Mouse (Mus musculus) olfactory bulb, adult 2 months (tissue): ENCODE measurements at regions not wholly inside any gene's neighbourhood (a gene's known extent, or its start where the extent isn't known, plus 50 kb on each side); places are given as distances from the start of the nearest gene placed in this dataset.

Experiments
- H3K27ac ChIP-seq: fragments of 200-500 bp; 2 replicates; pipeline ENCODE4 v1.5.1; 2012; ENCODE audit warnings: low read depth, low read length; ENCODE audit not compliant: insufficient read depth
- H3K4me1 ChIP-seq: fragments of 200-500 bp; 2 replicates; pipeline ENCODE4 v1.6.1; 2012; ENCODE audit warnings: low read length; ENCODE audit not compliant: control insufficient read depth, insufficient read depth
- H3K4me3 ChIP-seq: fragments of 200-500 bp; 2 replicates; pipeline ENCODE4 v1.5.1; 2012; ENCODE audit warnings: mild to moderate bottlenecking, low read depth, low read length, moderate library complexity; ENCODE audit not compliant: insufficient read depth
- CTCF ChIP-seq: fragments of 200-500 bp; IDR thresholded peaks from 2 replicates; pipeline ENCODE4 v1.5.1; 2012; ENCODE audit warnings: low read depth, mild to moderate bottlenecking, low read length, moderate library complexity; ENCODE audit not compliant: insufficient read depth
- POLR2A ChIP-seq: fragments of 200-500 bp; IDR thresholded peaks from 2 replicates; pipeline ENCODE4 v1.6.1; 2012; ENCODE audit warnings: mild to moderate bottlenecking, low read depth, low read length, moderate library complexity; ENCODE audit not compliant: insufficient read depth
- WGBS: fragments of 180-500 bp; shearing (Covaris S2); methylation state at CpG from one replicate; pipeline ENCODE4 v1.1.7; 2018; 5-methylcytosine and 5-hydroxymethylcytosine counted together

DNA sequence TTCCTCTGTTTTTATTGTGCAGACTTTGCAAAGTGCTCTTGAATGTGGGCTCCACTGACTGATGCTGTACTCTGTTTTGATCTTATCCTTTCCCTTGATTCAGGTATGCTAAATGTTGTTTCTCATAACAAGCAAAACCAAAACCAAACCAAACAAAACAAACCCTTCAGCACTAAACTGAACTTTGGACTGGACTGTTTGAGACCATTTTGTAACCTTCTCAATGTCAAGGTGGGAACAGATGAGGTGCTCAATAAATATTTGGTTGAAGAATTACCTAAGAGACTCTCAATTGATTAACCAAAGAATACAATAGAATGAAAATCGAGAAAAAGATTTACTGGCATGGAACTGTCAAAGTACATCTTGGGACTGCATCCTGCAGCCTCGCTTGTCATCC lies 163.9 kb upstream of the Sall1 start:
- 78% methylated on average over 2 of the region's 2 CpGs for WGBS
- Histone ChIP-seq H3K4me3 (no peak overlapping the region), H3K27ac (no peak overlapping the region), H3K4me1 (no peaks in the 10 kb centered on the region)
- TF ChIP-seq CTCF (no peak), POLR2A (no peak)

DNA sequence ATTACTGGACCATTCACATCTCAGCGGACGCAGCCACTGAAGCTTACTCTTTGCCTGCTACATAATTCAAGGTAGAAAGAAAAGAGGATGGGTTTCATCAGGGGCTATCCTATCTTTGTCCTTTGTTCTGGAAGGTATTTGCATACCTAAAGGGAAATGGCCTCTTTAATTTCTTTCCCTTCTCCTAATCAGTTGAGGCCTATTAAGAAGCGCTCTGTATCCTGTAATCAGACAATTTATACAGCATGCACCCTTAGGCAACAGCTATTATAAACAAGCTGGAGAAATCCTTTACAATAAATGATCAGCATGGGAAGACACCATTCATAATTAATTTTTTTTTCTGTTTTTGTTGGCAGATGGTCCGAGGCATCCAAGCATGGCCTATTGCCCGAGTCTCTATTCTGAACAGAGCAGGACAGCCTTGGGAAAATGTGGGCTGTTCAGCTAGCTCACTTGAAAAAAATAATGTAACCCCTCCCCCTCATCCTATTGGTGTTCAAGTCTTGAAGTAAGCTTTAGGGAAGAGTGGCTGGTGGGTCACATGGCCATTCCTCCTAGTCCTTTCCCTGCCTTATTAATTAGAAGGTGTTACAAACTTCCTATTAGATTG lies 158.6 kb upstream of the Sall1 start:
- 82% methylated on average over 5 of the region's 5 CpGs for WGBS
- Histone ChIP-seq H3K27ac (no peak overlapping the region), H3K4me3 (no peak overlapping the region), H3K4me1 (no peaks in the 10 kb centered on the region)
- TF ChIP-seq POLR2A: no peak
- TF ChIP-seq CTCF: no peak

DNA sequence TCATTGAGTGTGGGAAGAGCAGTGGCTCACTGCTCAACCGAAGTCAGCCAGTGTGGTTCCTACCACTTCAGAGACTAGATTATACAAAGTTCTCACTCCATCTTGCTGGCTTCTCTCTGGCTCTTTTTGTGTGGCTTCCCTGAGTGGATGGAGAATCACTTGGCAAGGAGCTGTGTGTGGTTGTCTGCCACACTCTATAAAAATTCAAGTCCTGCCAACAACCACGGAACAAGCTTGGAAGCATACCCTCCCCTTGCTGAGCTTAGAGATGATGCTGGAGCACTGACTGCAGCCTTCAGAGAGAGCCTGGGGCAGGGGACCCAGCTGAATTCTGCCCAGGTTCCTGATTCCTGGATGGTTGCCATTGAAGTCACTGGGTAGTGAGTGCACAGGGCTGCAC lies 156.3 kb upstream of the Sall1 start:
- H3K4me1 ChIP-seq: no peaks in the 10 kb centered on the region
- H3K4me3 ChIP-seq: no peak overlapping the region
- TF ChIP-seq POLR2A: no peak
- TF ChIP-seq CTCF: no peak
- WGBS: 65% methylated on average over 2 of the region's 2 CpGs
- H3K27ac ChIP-seq: no peak overlapping the region

DNA sequence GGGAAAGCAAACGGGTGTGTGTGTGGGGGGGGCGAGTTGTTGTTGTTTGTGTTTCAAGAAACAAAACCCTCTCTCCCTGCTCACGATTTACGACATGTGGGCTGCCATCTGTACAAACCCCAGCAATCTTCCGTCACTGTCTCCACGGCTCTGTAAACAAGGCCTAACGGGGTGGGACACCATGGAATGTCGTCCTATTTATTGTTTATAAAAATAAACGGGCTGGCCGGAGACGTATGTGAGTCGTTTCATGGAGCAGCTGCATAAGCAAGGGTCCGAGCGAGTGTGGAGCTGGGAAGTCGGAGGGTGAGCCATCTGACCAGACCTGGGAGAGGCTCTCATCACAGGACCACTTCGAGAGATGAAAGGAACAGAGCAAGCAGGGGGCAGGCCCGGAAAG lies 141.4 kb upstream of the Sall1 start:
- H3K4me1 ChIP-seq: no peaks in the 10 kb centered on the region
- H3K27ac ChIP-seq: no peak overlapping the region
- no peak overlapping the region for H3K4me3 ChIP-seq
- TF ChIP-seq CTCF: no peak
- TF ChIP-seq POLR2A: no peak
- 77% methylated on average over 17 of the region's 17 CpGs for WGBS

DNA sequence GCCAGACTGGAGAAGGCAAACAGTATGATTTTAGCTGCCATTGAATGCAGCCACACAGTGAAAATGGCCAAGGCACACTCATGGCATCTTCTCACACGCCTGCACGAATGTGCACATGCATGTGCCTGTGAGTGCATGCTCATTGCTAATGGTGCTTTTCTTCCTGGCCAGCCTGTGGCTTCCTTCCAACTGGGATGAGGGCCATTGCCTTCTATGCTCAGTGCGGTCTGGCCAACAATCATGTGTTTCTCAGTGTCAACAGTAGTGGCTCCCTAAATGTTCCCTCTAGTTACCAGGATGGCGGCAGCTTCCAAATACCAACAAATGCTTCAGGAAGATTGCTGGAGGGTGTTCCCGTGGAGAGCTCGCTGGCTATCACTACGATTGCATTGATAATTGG lies 131.7 kb upstream of the Sall1 start:
- Histone ChIP-seq H3K4me3 (no peak overlapping the region), H3K27ac (no peak overlapping the region), H3K4me1 (peaks cover 3% of the 10 kb centered on the region; the same call in 1 of the 2 replicates)
- TF ChIP-seq POLR2A: no peak
- TF ChIP-seq CTCF: no peak
- 80% methylated on average over 7 of the region's 7 CpGs for WGBS

DNA sequence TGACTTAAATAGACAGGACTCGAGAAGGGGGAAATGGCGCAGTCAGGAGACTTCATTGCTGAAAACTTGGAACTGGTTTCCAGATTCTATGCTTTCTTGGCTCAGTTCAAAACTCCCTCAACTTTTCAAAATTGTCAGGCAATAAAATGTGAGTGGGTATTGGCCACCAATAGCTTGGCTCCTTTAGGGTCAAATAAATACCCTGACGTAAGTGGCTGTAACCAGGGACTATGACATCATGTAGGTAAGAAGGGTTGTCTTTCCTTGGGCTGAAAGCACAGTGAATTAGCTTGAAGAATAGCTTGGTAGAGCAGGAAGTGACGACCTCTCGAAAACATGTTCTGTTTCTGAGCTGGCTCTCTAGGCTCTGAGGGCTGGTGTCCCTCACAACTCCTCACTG lies 127.6 kb upstream of the Sall1 start:
- no peak for TF ChIP-seq CTCF
- TF ChIP-seq POLR2A: no peak
- no peak overlapping the region for H3K27ac ChIP-seq
- peaks cover 16% of the 10 kb centered on the region for H3K4me1 ChIP-seq
- no peak overlapping the region for H3K4me3 ChIP-seq
- 90% methylated on average over 5 of the region's 5 CpGs for WGBS

DNA sequence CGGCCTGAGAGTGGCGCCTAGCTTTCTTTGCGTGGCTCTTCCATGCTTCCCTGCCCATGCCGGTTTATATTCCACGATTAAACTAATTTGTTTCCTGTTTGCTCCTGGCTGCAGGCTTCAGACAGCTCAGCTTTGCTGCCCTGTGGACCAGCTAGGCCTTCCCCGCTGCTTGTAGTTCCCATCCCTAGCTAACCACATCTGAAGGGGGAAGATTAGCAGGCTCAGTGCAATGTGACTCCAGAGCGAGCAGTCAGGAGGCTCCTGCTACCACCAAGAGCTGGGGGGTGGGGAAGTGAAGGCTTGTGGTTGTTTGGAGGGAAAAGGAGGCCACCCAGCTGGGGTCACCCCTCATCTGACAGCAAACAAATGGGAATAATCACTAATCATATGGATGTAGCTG lies 125.5 kb upstream of the Sall1 start:
- H3K4me1 ChIP-seq: peaks cover 24% of the 10 kb centered on the region
- WGBS: 72% methylated on average over 7 of the region's 7 CpGs
- TF ChIP-seq CTCF (no peak), POLR2A (no peak)
- H3K4me3 ChIP-seq: no peak overlapping the region
- H3K27ac ChIP-seq: no peak overlapping the region

DNA sequence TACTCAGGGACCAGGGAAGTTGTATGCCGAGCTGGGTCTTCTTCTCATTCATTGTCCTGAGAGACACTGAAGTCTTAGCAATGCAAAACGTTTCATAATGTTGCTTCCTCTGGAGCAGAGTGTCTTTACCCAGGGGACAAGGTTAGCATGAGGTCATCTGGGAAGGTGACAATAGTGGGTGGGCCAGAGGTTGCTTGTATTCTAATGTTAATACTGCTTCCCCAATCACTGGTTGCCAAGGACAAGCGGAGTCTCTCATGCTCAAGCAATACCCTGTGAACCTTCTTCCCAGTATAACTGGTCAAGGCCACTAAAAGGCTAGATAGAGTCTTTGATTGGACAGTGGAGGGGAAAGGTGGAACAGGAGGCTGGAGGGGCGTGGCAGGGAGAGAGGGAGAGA lies 123.1 kb upstream of the Sall1 start:
- 84% methylated on average over 4 of the region's 4 CpGs for WGBS
- H3K4me1 ChIP-seq: peaks cover 25% of the 10 kb centered on the region
- H3K4me3 ChIP-seq: no peak overlapping the region
- no peak for TF ChIP-seq POLR2A
- TF ChIP-seq CTCF: no peak
- H3K27ac ChIP-seq: no peak overlapping the region

DNA sequence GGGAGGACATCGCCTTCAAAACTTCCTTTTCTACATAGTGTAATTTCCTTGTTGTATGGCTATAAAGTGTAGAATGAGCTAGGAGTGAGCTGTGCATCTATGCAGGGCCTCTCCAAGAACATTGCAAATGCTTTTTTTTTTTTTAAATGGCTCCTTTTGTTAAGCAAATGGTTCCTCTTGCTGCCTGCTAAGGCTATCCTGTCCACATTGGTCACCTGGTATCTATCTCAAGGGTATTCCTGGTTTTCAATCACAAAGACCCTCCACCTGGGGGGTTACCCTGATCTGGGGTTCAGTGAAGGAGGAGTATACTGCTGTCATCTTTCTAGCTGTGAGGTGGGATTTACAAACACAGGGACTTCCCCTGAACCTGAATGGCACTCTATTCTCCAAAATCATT lies 112.9 kb upstream of the Sall1 start:
- Histone ChIP-seq H3K4me1 (peaks cover 3% of the 10 kb centered on the region; the same call in 1 of the 2 replicates), H3K27ac (no peak overlapping the region), H3K4me3 (no peak overlapping the region)
- 89% methylated on average over 1 of the region's 1 CpGs for WGBS
- TF ChIP-seq CTCF: no peak
- no peak for TF ChIP-seq POLR2A

DNA sequence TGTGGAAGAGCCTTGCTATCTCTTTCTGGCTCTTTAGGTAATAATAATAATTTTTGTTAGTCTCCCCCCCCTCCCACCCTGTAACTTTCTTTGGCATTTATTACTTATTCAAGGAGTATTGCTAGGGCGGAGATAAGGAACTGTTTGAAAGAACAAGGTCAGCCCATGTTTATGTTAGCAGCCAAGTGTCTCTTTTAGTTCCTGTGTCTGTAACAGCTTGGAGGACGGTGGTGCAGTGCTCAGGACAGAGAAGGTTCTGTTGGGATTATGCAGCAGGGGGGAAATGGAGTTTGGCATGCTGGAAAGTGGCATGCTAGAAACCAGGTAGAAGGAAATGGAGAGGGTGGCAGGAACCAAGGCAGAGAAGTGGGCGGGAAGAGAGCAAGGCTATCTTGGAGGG lies 109.6 kb upstream of the Sall1 start:
- TF ChIP-seq CTCF (no peak), POLR2A (no peak)
- H3K4me1 ChIP-seq: peaks cover 3% of the 10 kb centered on the region; the same call in 1 of the 2 replicates
- H3K27ac ChIP-seq: no peak overlapping the region
- WGBS: 59% methylated on average over 3 of the region's 3 CpGs
- H3K4me3 ChIP-seq: no peak overlapping the region
